Mouse (Mus musculus) erythroblast, embryonic 14.5 days (primary cell): ENCODE measurements around the gene Krt78.

ENCODE experiments used
- GATA1 ChIP-seq: IDR thresholded peaks from 2 replicates; pipeline ENCODE4 v1.6.1; 2012; ENCODE audit warnings: low read length, inconsistent platforms, mixed read lengths
- TAL1 ChIP-seq: IDR thresholded peaks from 3 replicates; pipeline ENCODE4 v1.6.1; 2012; ENCODE audit warnings: low read length, inconsistent platforms, mixed read lengths

GRCm38 (mm10) chr15:101970536-101970935 is 16.4 kb upstream of the Krt78 start:
- TF ChIP-seq TAL1 (no peak), GATA1 (no peak)
